Mouse (Mus musculus): Measurements from ENCODE around the gene Ccdc116. TPM values are rescaled to one million over a fixed set of nuclear protein-coding genes. Genes with fewer than 3 reads are reported as not detected.

Gene Ccdc116
- total and polyA plus RNA-seq, 3 experiments = 4.4 to 9.7 (median 8.9) TPM

DNA sequence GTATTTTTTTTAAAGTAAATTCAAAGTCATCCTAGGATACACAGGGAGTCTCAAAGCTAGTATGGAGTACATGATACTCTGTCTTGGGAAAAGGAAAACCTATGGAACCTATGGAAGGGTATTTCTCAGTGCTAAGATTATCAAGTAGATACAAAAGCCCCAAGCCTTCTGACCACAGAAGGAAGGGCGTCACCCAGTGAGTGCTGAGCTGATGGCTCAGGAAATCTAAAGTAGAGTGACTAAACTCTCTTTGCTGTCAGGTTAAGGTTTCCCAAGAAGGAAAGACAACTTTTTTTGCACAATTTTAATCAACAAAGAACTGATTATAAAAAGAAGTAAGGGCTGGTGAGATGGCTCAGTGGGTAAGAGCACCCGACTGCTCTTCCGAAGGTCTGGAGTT is 32.7 kb upstream of the Ccdc116 start:
- Histone ChIP-seq H3K4me3 (replicated peaks in 1 of 3; ENCODE audit: low read depth in 2 of 3, low read length in 2 of 3, poor library complexity in 1 of 3) (no peak overlapping the region), H3K9me3 (replicated peaks; ENCODE audit: low read length) (no peaks in the 10 kb centered on the region), H3K79me2 (replicated peaks; ENCODE audit: control insufficient read depth, extremely low read depth, insufficient read depth, poor library complexity, severe bottlenecking) (peaks cover 98% of the 10 kb centered on the region), H3K9ac (ENCODE audit: insufficient read depth, low read depth) (no peak overlapping the region), H3K27me3 (replicated peaks) (no peaks in the 10 kb centered on the region), H3K27ac (ENCODE audit: insufficient read depth, low read depth) (no peak overlapping the region), H3K4me2 (ENCODE audit: insufficient read depth, low read depth, poor library complexity, severe bottlenecking) (no peak overlapping the region), H3K4me1 (ENCODE audit: control insufficient read depth in 1 of 2, insufficient read depth in 2 of 2) (peaks cover 21 to 60% of the 10 kb centered on the region in 2 experiments), H3K36me3 (replicated peaks in 1 of 2; ENCODE audit: control insufficient read depth in 1 of 2, insufficient read depth in 1 of 2, low read length in 1 of 2) (peaks cover 30 to 70% of the 10 kb centered on the region in 2 experiments)
- no peak for DNase-seq (ENCODE audit: extremely low read depth)
- in situ Hi-C loops (cut with MboI; ENCODE audit: low pct_ligation_motif_present, low pct_unique_long_range_greater_than_20kb, low sequenced_read_pairs) = no loop called here
- TF ChIP-seq ELF1 (IDR thresholded peaks at IDR 0.05; ENCODE audit: low read depth, low read length) (no peak), UBTF (IDR thresholded peaks at IDR 0.05; ENCODE audit: low read depth, low read length) (no peak), EP300 (IDR thresholded peaks at IDR 0.05; ENCODE audit: low read length) (no peak)
- dilution Hi-C loops (cut with MboI; ENCODE audit: extremely low pct_ligation_motif_present, extremely low pct_unique_long_range_greater_than_20kb, low sequenced_read_pairs) = no loop called here

DNA sequence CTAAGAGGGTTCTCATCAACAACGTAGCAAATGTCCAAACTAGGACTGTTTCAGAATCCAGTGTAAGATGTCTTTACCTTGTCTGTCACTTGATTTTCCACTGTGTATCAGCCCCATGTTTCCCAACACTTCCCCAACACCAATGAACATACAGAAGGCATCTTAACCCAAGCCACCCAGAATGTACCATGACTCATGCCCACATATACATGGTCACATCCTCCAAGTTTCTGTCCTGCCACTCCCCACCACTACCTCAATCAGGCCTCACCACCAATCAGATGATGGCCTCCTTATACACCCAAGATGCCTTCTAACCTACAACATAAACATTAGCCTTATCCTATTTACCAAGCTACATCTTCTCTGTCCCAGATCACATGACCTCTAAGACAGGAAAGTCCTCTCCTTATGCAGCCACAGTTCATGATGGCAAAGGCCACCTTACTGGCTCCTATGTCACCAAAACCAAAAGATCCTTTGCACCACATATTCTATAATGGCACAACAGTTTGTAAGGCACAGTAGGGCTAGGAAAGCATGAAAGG is 30.7 kb upstream of the Ccdc116 start:
- Histone ChIP-seq H3K9ac (ENCODE audit: insufficient read depth, low read depth) (no peak overlapping the region), H3K4me3 (replicated peaks in 1 of 3; ENCODE audit: low read depth in 2 of 3, low read length in 2 of 3, poor library complexity in 1 of 3) (no peak overlapping the region), H3K27ac (ENCODE audit: insufficient read depth, low read depth) (no peak overlapping the region), H3K27me3 (replicated peaks) (no peaks in the 10 kb centered on the region), H3K4me2 (ENCODE audit: insufficient read depth, low read depth, poor library complexity, severe bottlenecking) (no peak overlapping the region), H3K9me3 (replicated peaks; ENCODE audit: low read length) (no peaks in the 10 kb centered on the region), H3K4me1 (ENCODE audit: control insufficient read depth in 1 of 2, insufficient read depth in 2 of 2) (peaks cover 22 to 52% of the 10 kb centered on the region in 2 experiments), H3K36me3 (replicated peaks in 1 of 2; ENCODE audit: control insufficient read depth in 1 of 2, insufficient read depth in 1 of 2, low read length in 1 of 2) (peaks cover 48 to 77% of the 10 kb centered on the region in 2 experiments), H3K79me2 (replicated peaks; ENCODE audit: control insufficient read depth, extremely low read depth, insufficient read depth, poor library complexity, severe bottlenecking) (peaks cover 95% of the 10 kb centered on the region)
- in situ Hi-C loops (cut with MboI; ENCODE audit: low pct_ligation_motif_present, low pct_unique_long_range_greater_than_20kb, low sequenced_read_pairs) = no loop called here
- no peak for TF ChIP-seq IRF4 (IDR thresholded peaks at IDR 0.05; ENCODE audit: low read depth, low read length)
- no peak for TF ChIP-seq NELFE (IDR thresholded peaks at IDR 0.05; ENCODE audit: low read depth, low read length)
- no peak for TF ChIP-seq MEF2A (IDR thresholded peaks at IDR 0.05; ENCODE audit: borderline replicate concordance, low read depth, low read length)
- no peak for TF ChIP-seq MAX (IDR thresholded peaks at IDR 0.05; ENCODE audit: low read length)
- no peak for TF ChIP-seq CHD1 (IDR thresholded peaks at IDR 0.05; ENCODE audit: low read depth, low read length)
- no peak for TF ChIP-seq NRF1 (IDR thresholded peaks at IDR 0.05; ENCODE audit: low read depth, low read length)
- no peak for TF ChIP-seq SIN3A (IDR thresholded peaks at IDR 0.05; ENCODE audit: low read length)
- no peak for TF ChIP-seq MAZ (IDR thresholded peaks at IDR 0.05; ENCODE audit: low read depth, low read length)
- no peak for TF ChIP-seq MXI1 (IDR thresholded peaks at IDR 0.05; ENCODE audit: low read depth, low read length)
- TF ChIP-seq ELF1 (IDR thresholded peaks at IDR 0.05; ENCODE audit: low read depth, low read length) = no peak
- TF ChIP-seq E2F4 (IDR thresholded peaks at IDR 0.05; ENCODE audit: insufficient replicate concordance, low read depth, low read length) = no peak
- TF ChIP-seq POLR2A (IDR thresholded peaks at IDR 0.05; ENCODE audit: low read depth, low read length) = no peak
- no peak for TF ChIP-seq ZMIZ1 (IDR thresholded peaks at IDR 0.05; ENCODE audit: low read depth, low read length)
- TF ChIP-seq CHD2 (IDR thresholded peaks at IDR 0.05; ENCODE audit: low read length) = no peak
- dilution Hi-C loops (cut with MboI; ENCODE audit: extremely low pct_ligation_motif_present, extremely low pct_unique_long_range_greater_than_20kb, low sequenced_read_pairs) = no loop called here
- no peak for DNase-seq (ENCODE audit: extremely low read depth)
